Mouse (Mus musculus) cortical plate, adult 2 months (tissue): ENCODE measurements at regions not wholly inside any gene's neighbourhood (a gene's known extent, or its start where the extent isn't known, plus 50 kb on each side); places are given as distances from the start of the nearest gene placed in this dataset.

Source experiments
- CTCF ChIP-seq: fragments of 200-500 bp; IDR thresholded peaks from 2 replicates; pipeline ENCODE4 v1.5.1; 2011; ENCODE audit warnings: mild to moderate bottlenecking, control low read depth, low read length; ENCODE audit not compliant: insufficient read depth; ENCODE audit errors: extremely low read depth
- POLR2A ChIP-seq: fragments of 200-500 bp; IDR thresholded peaks from 2 replicates; pipeline ENCODE4 v1.6.1; 2011; ENCODE audit warnings: mild to moderate bottlenecking, low read length, control low read depth; ENCODE audit not compliant: insufficient read depth; ENCODE audit errors: extremely low read depth

DNA sequence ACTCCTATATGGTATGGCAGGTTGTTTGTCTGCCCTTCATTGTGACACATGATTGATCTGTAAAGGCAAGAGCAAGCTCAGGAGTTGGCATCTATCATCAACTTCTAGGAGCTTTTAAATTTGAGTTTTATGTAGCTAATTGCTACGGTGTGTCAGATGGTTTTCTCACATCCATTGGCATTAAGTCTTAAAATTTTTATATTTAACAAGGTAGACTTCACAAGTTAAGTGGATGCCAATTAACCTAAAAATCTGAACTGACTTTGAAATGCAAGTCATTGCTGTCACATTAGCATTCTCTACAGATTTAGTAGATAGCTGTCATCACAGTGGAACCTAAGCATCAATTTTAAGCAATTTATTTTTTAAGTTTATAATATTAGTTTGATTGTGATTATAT, 345.5 kb downstream of the Hdgfl1 start:
- no peak for TF ChIP-seq CTCF
- no peak for TF ChIP-seq POLR2A
